Mouse (Mus musculus): ENCODE data around the gene Icam4.

Icam4 gene

GRCm38 (mm10) chr9:21012368-21012767 lies 16.8 kb upstream of the Icam4 start:
- no peak for DNase-seq

DNA sequence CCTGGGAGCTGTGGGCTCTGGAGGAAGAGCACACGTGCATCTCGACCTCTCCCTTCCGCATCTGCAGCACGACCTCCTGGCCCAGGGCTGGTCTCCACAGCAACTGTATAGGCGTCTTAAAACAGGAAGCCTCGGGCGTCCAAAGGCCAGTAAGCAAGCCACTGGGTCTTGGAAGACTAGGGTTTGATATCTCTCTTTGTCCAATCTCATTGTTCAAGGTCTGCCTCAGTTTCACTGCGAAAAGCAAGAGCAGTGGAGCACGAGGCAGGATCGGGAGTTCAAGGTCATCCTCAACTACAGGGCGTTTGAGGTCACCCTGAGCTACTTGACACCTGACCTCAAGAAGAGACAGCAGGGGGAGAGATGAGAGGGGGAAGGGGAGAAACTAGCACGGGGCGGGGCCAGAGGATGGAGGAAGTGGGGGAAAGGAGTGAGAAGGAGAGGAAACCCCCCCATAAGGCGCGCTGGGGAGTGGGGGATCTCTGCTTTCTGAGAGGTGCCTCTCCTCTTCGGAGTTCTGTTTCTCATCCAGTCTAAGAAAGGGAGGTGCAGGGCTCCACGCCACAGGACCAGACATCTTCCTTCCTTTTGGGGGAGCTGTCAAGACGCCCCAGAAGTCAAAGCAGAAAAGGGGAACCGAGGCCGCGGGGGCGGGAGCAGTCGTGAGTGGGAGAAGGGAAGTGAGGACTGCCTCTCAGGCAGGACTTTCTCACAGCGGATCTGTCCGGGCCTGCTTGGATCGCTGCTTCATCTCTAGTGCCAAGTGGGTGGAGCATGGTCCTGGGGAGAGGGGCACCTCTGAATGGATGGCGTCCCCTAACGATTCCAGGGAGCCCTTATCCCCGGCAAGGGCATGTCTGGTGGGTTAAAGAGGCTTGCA lies 14.2 kb upstream of the Icam4 start:
- peak; percentile 71 to 79 for DNase-seq

DNA sequence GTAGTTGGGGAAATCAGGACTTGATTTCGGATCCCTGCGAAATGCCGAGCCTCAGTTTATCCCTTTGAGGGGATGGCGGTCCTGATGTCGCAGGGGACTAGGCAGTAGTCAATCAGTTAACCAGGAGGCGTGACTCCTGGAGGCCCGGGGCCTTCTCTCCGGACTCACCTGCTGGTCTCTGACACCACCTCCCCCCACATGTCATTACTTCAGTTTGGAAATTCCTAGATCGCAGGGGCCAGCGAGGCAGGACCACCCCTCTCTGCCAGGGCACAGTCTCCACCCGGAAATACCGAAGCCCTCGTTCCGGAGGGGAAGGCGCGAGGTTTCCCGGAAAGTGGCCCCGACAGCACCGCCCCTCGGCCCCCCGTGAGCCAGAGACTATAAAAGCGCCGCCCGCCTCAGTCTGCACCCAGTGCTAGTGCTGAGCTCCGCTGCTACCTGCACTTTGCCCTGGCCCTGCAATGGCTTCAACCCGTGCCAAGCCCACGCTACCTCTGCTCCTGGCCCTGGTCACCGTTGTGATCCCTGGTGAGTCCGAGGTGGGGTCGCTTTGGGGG lies 13.5 kb upstream of the Icam4 start, which contains the start of gene Icam1:
Gene Icam1 (plus strand): TSS at position 415 of the 560 bp plus-strand sequence.
- peak; percentile 90 to 93 for DNase-seq

- DNase-seq = peak in 1 of 2 experiments; percentile 52
Measured at GRCm38 (mm10) chr9:21016331-21017176, 12.6 kb upstream of the Icam4 start.

- no peak for DNase-seq
Measured at GRCm38 (mm10) chr9:21017177-21017575, 12.0 kb upstream of the Icam4 start.

DNA sequence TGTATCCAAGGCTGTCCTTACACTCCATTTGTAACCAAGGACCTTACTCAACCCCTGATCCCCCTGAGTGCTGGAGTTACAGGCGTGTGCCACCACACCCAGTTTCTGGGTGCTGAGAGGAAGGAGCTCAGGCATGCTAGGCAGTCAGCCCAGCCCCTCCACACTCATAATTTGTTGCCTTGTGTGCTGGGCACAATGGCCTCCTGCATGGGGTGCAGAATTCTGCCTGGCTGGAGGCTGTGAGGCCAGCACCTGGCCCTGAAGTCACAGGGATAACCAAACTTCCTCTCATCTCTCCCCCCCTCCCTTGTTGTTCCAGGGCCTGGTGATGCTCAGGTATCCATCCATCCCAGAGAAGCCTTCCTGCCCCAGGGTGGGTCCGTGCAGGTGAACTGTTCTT lies 10.6 kb upstream of the Icam4 start:
- no peak for DNase-seq

DNA sequence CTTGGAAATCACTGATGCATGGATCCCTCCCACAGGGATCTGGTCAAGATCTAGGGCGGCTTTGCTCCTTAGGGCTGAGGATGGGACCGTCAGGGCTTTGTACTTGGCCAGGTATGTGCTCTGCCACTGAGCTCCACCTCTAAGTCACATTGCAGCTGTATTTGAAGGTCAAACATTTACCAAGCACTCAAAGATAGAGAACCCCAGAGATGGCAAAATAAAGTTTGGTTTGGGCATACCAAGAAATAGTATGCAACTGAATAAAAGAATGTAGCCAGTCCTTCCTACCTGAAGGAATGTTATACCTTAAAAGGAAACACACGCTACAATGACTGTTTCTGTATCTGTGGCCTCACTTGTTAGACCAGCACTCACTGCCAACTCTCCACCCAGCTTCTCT lies 7.8 kb upstream of the Icam4 start:
- no peak for DNase-seq

DNA sequence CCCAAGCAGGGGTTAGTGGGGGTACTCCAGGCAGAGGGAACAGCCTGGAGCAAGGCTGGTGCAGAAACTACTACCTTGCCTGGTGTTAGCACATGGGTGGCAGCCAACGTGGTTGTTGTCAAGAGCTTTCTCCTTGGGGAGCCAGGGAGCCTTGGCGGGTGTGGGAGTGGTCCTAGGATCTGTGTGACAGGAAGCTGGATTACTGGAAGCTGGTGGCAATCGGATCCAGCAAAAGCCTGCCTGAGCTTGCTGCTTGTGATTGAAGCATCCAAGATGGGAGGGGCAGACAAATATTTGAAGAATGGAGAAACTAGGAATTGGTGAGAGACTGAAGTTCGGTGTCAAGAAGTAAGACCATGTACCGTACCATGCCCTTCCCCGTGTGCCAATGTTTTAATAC lies 6.9 kb upstream of the Icam4 start:
- DNase-seq = no peak

DNA sequence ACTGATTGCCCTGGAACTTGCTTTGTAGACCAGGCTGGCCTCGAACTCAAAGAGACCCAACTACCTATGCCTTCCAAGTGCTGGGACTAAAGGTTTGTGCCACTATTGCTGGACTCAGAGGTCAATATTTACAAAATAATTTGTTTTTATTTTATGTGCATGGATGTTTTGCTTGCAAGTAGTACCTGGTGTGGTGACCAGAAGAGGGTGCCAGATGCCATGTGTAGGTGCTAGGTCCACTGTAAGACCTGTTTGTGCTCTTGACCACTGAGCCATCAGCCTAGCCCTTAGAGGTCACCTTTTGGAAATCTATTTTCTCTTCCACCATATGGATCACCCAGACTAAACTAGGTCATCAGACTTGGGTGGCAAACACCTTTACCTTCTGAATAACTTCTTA lies 6.4 kb upstream of the Icam4 start:
- DNase-seq = no peak

DNA sequence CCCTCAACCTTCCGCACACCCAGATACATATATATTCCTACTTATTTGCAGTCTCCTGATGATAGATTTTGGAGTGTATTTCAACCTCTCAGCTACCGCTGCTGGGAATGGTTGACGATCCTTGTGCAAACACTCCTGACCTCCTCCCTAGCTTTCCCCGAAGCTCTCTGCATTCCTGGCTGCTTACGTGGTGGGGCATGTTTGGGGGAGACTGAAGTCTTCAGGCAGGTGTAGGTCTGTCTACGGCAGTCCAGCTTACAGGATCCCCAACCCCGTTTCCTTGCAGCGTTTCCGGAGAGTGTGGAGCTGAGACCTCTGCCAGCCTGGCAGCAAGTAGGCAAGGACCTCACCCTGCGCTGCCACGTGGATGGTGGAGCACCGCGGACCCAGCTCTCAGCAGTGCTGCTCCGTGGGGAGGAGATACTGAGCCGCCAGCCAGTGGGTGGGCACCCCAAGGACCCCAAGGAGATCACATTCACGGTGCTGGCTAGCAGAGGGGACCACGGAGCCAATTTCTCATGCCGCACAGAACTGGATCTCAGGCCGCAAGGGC lies 3.8 kb upstream of the Icam4 start:
- no peak for DNase-seq

DNA sequence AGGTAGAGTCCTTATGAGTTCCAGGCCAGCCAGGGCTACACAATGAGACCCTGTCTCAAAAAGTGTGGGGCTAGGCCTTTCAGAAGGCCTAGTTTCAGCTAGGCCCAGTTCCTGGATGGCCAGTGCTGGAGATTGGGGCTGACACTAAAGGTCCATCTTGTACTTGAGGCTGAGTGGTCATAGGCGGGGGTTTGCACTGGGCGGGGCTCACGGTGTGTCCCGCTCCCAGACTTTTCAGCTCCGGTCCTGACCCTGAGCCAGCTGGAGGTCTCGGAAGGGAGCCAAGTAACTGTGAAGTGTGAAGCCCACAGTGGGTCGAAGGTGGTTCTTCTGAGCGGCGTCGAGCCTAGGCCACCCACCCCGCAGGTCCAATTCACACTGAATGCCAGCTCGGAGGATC lies 2.3 kb upstream of the Icam4 start:
- DNase-seq = no peak

DNA sequence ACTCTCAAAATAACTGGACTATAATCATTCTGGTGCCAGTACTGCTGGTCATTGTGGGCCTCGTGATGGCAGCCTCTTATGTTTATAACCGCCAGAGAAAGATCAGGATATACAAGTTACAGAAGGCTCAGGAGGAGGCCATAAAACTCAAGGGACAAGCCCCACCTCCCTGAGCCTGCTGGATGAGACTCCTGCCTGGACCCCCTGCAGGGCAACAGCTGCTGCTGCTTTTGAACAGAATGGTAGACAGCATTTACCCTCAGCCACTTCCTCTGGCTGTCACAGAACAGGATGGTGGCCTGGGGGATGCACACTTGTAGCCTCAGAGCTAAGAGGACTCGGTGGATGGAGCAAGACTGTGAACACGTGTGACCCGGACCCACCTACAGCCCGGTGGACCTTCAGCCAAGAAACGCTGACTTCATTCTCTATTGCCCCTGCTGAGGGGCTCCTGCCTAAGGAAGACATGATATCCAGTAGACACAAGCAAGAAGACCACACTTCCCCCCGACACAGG lies 1.3 kb upstream of the Icam4 start:
- DNase-seq = no peak

DNA sequence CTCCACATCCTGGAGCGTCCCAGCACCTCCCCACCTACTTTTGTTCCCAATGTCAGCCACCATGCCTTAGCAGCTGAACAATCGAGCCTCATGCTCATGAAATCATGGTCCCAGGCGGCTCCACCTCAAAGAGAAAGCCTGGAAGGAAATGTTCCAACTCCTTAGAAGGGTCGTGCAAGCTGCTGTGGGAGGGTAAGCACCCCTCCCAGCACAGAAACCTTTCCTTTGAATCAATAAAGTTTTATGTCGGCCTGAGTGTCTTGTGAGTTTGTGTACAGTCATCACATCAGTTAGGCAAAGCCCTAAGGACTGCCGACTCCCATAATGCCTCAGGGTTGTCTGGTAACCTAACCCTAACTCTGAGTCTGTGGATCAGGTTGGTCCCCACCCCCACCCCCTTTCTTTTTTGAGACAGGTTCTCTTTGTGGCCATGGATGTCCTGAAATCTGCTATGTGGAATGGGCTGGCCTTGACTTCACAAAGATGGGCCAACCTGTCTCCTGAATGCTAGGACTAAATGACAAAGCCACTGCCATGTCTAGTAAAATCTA lies 538 bp upstream of the Icam4 start:
- DNase-seq = no peak

- DNase-seq = no peak
Measured at GRCm38 (mm10) chr9:21030055-21030600, 955 bp downstream of the Icam4 start.

GRCm38 (mm10) chr9:21030781-21031250 lies 1.6 kb downstream of the Icam4 start:
- DNase-seq = peak; percentile 92 to 95

DNA sequence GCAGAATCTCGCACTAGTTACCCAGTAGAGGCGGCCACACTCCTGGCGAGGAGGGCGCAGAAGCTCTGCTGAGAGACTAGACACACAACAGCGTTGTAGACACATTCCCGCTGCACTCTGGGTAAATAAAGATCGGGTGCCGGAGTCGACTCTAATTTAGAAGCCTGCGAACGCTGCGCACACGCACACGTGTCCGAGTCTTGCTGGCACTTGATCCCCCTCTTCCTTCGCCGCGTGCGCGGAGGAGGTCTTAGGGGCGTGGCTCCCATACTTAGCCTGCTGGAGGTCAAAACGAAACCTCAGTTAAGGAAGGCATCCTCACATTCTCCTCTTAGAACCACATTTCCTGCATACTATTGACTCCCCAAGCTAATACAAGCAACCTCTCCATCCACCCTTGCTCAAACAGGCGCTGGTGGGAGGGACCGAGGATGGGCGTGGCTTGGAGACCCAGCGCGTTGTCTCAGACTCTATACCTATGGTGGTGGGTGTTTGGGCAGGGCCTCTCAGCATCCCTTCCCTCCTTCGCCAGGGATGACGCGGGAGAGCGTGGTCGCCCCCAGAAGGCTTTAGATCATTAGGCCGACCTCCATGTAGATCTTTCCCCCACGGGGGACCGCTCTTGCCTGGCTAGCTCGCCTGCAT lies 2.2 kb downstream of the Icam4 start:
- peak; percentile 53 to 71 for DNase-seq

GRCm38 (mm10) chr9:21031896-21032351 lies 2.8 kb downstream of the Icam4 start, which contains the start of gene Icam5:
Gene Icam5, plus strand, starts transcription at chr9:21032073.
- peak in 1 of 2 experiments; percentile 37 for DNase-seq

- no peak for DNase-seq
Measured at GRCm38 (mm10) chr9:21032491-21032890, 3.3 kb downstream of the Icam4 start.

- peak; percentile 94 to 95 for DNase-seq
Measured at GRCm38 (mm10) chr9:21033136-21033535, 4.0 kb downstream of the Icam4 start.

GRCm38 (mm10) chr9:21034481-21035085 lies 5.4 kb downstream of the Icam4 start:
- peak in 1 of 2 experiments; percentile 56 for DNase-seq

DNA sequence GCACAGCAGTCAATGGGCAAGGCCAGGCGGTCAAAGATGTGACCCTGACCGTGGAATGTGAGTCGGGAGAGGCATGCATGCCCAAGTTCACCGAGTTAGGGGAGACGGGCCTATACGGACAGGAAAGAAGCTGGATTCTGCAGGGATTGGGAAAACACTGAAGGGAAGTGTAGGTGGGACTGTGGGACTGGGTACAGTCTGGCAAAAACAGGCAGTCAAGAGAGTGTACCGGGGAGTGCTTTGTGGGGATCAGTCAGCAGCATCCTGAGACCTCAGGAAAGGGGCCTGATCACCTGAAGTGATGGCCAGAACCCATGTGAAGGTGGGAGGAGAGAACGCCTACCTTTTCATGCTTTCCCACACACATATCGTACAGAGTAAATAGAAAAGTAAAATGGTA lies 6.4 kb downstream of the Icam4 start:
- DNase-seq = no peak
